Mouse (Mus musculus): ENCODE results near the gene Abtb2.

Gene Abtb2

DNA sequence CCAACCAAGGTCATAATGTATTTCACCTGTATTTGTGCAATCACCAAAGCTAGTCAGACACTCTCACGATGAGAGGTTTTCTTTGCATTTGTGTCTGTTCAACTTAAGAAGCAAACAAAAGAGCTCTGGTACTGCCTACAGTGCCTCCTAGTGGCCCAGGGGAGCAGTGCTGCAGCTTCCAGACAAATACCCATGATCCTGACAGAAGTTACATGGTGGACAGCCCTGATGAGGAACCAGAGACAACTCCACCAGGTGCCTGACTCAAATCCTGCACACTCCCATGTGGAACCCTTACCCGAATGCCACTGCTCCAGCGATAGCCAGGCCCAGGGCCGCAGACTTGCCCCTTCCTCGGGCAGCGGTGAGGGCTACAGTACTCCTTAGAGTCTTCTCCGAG is 177.9 kb downstream of the Abtb2 start:
- peak; percentile 50 for DNase-seq (ENCODE audit: low spot score)

DNA sequence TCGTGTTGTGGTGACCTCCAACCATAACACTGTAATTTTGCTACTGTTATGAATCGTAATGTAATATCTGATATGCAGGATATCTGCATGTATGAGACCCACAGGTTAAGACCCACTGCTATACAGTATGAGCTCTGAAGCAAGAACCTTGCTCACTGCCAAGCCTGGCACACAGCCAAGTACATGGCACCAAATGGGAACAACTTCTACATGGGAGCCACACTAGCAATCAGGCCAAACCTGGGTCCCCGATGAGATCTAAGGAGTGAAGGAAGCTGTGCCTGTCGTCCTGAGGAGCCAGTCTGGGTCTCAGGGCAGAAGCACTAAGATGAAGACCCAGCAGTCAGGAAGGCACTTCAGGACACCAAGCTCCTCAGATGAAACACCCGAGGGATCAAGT is 179.4 kb downstream of the Abtb2 start:
- DNase-seq (ENCODE audit: low spot score) = no peak

DNA sequence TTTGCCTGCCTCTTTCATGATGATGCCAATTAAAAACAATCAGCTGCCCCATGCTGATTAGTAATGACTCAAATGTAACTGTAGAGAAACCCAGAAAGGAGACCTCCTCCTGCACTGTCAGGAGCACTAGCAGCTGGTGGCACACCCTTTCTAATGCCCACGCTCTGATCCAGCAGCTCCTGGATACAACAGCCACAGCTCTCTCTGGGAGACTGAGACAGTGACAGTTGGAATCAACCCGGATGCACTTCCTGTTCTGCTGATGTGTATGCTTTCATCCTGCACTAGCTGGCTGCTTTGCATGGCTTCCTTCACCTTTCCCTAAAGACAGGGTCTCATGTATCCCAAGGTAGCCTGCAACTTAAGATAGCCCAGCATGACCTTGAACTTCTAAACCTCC is 180.0 kb downstream of the Abtb2 start:
- no peak for DNase-seq (ENCODE audit: low spot score)

DNA sequence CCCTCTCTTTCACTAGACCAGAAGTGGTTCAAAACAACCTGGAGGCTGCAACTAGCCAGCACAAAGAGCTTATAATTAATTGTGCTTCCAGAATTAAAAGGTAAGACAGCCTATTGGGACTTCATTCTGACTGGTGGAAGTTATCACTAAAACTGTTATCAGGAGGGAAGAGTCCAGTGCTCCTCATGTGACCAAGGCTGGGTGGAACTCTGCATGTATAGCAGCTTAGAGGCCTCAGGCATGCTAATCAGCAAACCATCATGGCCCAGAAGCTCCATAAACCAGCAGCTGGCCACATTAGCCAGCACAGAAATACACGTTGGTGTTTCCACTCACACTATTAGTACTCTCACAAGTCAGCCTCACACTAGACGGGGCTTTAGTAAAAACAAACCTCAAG is 180.7 kb downstream of the Abtb2 start:
- no peak for DNase-seq (ENCODE audit: low spot score)

DNA sequence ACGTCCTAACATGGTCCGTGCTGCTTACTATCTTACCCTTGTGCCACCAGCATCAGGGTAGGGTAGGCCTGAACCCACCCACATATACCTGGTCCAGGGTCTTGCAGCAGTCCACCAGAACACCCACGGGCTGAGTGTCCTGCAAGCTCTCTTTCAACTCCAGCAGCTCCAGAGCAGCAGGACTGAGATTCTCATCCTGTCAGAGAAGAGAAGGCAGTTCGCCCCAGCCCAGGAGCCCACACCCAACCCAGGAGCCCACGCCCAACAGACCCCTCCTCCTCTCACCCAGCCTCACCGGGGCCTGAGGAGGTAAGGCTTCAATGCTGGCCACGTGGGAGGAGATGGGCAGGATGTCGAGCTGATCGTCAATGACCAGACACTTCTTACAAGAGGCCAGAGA is 181.8 kb downstream of the Abtb2 start:
- no peak for DNase-seq (ENCODE audit: low spot score)

DNA sequence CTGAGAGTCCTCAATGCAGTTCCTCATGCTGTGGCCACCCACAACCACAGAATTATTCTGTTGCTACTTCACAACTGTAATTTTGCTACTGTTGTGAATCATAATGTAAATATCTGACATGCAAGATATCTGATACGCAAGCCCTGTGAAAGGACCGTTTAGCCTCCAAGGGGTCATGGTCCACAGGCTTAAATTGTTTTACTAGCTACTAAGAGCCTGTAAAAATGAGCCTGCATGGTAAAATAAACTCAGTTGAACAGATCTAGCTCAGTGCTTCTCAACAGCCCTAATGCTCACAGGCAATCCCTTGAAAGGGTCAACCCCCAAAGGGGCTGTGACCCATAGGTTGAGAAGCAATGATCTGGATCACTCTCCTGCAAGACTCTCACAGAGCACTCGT is 183.0 kb downstream of the Abtb2 start:
- DNase-seq (ENCODE audit: low spot score) = no peak

DNA sequence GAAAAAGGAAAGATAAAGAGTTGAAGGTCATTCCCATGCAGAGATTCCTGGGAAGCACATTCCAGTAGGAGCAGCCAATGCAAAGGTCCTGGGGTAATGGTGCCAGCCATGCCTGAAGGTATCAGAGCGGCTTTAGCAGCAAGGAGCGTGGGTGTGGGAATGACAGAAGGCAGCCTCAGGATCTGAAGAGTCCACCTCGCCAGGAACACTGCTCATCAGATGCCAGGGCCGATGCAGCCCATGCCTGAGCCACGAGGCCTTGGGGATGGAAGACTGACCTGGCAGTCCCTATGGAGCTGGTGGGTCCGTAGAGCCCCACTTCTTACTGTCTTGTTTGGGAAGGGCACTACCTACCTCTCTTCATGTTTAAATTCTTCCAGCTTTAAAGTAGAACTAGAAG is 185.7 kb downstream of the Abtb2 start:
- no peak for DNase-seq (ENCODE audit: low spot score)

DNA sequence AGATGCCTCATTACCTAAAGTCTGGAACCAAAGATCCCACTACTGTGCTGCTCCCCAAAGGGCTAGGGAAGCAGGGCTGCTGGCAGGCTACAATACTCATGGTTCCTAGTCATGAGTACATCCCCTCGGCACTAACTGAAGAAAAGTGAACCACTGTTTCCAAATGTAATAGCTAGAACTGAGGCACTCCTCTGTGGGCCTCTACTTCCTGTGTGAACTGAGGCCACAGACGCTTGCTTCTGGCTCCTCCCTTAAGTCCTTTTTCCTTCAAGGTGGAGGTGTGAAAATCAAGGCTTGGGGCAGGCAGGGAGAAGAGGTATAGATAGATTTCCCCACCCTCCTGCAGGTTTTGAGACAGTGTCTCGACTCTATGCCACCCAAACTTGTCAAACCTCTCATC is 188.5 kb downstream of the Abtb2 start:
- DNase-seq (ENCODE audit: low spot score) = no peak

DNA sequence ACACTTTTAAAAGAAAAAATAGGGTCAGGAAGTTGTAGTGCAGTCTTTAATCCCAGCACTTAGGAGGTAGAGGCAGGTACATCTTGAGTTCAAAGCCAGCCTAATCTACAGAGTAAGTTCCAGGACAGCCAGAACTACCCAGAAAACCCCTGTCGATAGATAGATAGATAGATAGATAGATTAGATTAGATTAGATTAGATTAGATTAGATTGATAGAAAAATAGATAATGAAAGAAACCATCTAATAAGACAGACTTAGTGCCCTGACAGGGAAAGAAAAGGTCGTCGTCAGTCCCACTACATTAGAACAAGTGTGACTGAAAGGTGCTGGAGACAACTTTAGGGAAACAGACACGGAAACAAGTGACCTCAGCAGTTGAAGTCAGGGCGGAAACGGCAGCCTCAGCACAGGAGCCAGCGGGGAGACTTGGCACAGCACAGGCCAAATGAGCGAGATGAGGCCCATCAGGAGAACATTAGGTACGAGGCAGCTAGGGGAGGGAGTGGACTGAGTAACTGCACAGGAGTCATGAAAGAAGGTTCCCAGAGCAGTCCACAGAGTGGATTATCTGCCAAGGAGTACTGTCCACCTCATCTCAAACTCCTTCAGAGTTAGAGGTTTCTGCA is 189.5 kb downstream of the Abtb2 start:
- no peak for DNase-seq (ENCODE audit: low spot score)

DNA sequence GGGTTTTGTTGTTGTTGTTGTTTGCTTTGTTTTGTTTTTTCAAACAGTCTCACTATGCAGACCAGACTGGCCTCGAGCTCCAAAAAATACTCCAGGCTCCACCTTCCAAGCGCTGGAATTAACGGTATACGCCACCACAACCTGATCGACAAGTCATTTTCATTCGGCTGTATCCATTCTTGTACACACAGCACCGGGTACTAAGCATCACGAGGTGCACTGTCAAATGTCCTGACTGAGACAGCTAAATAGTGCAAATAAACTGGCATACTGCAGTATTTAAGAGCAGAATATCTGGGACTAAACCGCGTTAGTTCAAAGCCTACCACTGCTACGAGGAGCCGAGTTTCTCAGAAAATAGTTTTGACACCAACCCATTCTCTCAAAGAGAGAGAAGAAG is 194.3 kb downstream of the Abtb2 start:
- no peak for DNase-seq (ENCODE audit: low spot score)

DNA sequence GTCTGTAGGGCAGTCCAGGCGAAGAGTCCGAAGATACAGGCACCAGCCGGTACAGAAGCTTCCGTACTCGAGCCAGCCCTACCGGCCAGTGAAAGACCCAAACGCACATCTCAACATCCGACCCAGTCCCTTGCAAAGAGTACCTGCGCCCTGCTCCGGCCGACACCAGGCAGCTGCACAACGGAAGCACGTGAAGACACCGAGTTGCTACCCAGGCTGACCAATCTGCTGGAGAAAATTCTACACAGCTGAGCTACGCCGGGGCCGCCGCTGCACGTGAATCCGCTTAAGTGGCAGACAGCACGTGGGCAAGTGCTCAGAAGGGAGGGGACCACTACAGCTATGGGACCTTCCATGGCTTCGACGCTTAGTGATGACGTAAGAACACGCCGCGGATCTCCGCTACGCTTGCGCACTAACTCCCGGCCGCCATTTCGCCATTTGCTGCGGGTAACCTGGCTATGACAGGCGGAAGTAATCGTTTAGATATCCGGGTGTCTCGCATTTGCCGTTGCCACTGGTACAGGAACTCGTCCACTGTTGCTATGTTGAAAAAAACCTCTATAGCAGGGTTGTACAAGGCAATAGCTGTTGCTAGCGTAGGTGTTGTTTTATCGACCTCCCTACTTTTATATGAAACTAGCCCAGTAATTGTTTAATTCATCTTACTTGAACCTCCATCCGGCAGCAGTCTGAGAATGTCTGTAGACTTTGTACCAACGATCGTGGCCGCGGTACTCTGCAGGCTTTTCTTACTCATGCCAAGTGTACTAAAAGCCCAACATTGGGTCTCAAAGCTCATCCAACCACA is 195.0 kb downstream of the Abtb2 start, which contains the start of gene Nat10:
Gene Nat10 (minus strand): TSS at position 365 of the 811 bp plus-strand sequence.
- DNase-seq (ENCODE audit: low spot score) = peak; percentile 94

DNA sequence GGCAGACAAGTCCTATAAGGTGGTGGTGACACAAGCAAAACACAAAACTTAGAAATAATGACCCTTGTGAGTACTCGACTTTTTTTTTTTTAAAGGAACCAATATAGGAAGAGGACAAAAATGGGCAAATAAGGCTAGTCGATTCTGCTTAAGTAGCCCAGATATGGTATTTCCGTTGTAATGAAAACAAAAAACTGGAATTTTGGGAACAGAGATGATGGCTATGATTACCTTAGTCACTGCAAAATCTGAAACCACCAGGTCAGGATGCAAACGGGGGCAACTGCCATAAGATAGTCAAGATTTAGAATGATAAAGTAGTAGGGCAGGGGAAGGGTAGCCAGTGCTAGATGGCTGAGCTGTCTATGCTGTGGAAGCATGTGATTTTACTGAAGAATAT is 195.9 kb downstream of the Abtb2 start:
- DNase-seq (ENCODE audit: low spot score) = no peak

DNA sequence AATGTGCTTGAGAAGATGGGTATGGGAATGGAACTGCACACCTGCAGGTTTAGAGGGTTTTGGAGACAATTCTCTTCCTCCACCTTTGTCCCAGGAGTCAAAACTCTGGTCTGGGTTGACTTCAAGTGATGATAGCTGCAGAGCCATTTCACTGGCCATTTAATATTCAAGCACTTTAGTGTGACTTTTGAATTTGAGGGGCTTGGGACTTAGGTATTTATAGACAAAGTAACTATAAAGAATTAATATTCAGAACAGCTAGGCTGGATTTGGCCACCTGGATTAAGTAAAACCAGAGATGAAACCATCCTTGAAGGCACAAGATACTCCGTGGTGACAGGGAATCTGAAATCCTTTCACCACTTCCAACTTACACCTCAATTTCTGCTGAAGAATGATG is 196.4 kb downstream of the Abtb2 start:
- no peak for DNase-seq (ENCODE audit: low spot score)

Data from urinary bladder, postnatal 25 days (tissue).